Mouse (Mus musculus) brown adipose tissue, adult 24 weeks (tissue): ENCODE measurements around the gene Rab6b. TPM values are rescaled to one million over a fixed set of nuclear protein-coding genes. Genes with fewer than 3 reads are reported as not detected.
A peak's percentile ranks its signal among the peaks of the same experiment; 100 is the strongest.

Source experiments
- H3K27ac ChIP-seq: fragments of 200-500 bp; replicated peaks from 2 replicates; pipeline ENCODE4 v1.5.1; 2012; ENCODE audit warnings: low read depth, mild to moderate bottlenecking, low read length
- H3K4me1 ChIP-seq: fragments of 200-500 bp; 2 replicates; pipeline ENCODE4 v1.6.1; 2012; ENCODE audit warnings: low read length, mixed read lengths; ENCODE audit not compliant: control insufficient read depth, insufficient read depth, insufficient read length
- H3K4me3 ChIP-seq: fragments of 200-500 bp; 2 replicates; pipeline ENCODE4 v1.5.1; 2012; ENCODE audit warnings: low read depth, mild to moderate bottlenecking, low read length, moderate library complexity; ENCODE audit not compliant: insufficient read depth
- polyA plus RNA-seq: library from polyadenylated mRNA; stranded (reverse); fragments of >200 nt; gene quantifications from 2 replicates; pipeline ENCODE4 v1.2.4, GENCODE M21; 2012; ENCODE audit not compliant: missing spikeins, insufficient read depth, insufficient read length

The Rab6b gene
- polyA plus RNA-seq, 1 experiment, result 33.8 TPM

- no peak overlapping the region for H3K27ac ChIP-seq
- H3K4me3 ChIP-seq, result no peak overlapping the region
Measured at GRCm38 (mm10) chr9:103185946-103186345, 74.4 kb downstream of the Rab6b start.

GRCm38 (mm10) chr9:103186747-103187146 lies 75.2 kb downstream of the Rab6b start:
- H3K4me3 ChIP-seq, result no peak overlapping the region
- H3K4me1 ChIP-seq, result peaks cover 2% of the 10 kb centered on the region; the same call in 1 of the 2 replicates
- no peak overlapping the region for H3K27ac ChIP-seq

More at GRCm38 (mm10) chr9:103185946-103186345, 74.4 kb downstream of the Rab6b start:
- H3K4me1 ChIP-seq, result peaks cover 2% of the 10 kb centered on the region; the same call in 1 of the 2 replicates

- no peak overlapping the region for H3K4me3 ChIP-seq
- peaks cover 2% of the 10 kb centered on the region; the same call in 1 of the 2 replicates for H3K4me1 ChIP-seq
- no peak overlapping the region for H3K27ac ChIP-seq
Measured at GRCm38 (mm10) chr9:103188416-103188815, 76.8 kb downstream of the Rab6b start.

GRCm38 (mm10) chr9:103201561-103202260 lies 90.1 kb downstream of the Rab6b start, which contains the start of gene Srprb:
Gene Srprb, minus strand, starts transcription at chr9:103202137.
- peak within 1 kb of the TSS; percentile 85 for H3K4me3 ChIP-seq
- H3K27ac ChIP-seq, result peak within 1 kb of the TSS; percentile 46; the same call in 1 of the 2 replicates
- H3K4me1 ChIP-seq, result no peaks in the 10 kb centered on the region

- H3K4me3 ChIP-seq, result no peak overlapping the region
- H3K27ac ChIP-seq, result no peak overlapping the region
- no peaks in the 10 kb centered on the region for H3K4me1 ChIP-seq
Measured at GRCm38 (mm10) chr9:103205786-103206185, 94.2 kb downstream of the Rab6b start.

GRCm38 (mm10) chr9:103207846-103208245 lies 96.3 kb downstream of the Rab6b start:
- peak overlapping the region; percentile 45 for H3K4me3 ChIP-seq
- H3K4me1 ChIP-seq, result no peaks in the 10 kb centered on the region
- H3K27ac ChIP-seq, result no peak overlapping the region

GRCm38 (mm10) chr9:103208802-103209423 lies 97.3 kb downstream of the Rab6b start:
- H3K27ac ChIP-seq, result no peak overlapping the region
- H3K4me3 ChIP-seq, result no peak overlapping the region
- no peaks in the 10 kb centered on the region for H3K4me1 ChIP-seq

GRCm38 (mm10) chr9:103212654-103213420 lies 101.2 kb downstream of the Rab6b start:
- Histone ChIP-seq H3K27ac (no peak overlapping the region), H3K4me1 (no peaks in the 10 kb centered on the region), H3K4me3 (peak overlapping the region; percentile 26)

GRCm38 (mm10) chr9:103213631-103214030 lies 102.0 kb downstream of the Rab6b start:
- Histone ChIP-seq H3K27ac (no peak overlapping the region), H3K4me1 (no peaks in the 10 kb centered on the region), H3K4me3 (no peak overlapping the region)

GRCm38 (mm10) chr9:103214281-103214680 lies 102.7 kb downstream of the Rab6b start:
- no peak overlapping the region for H3K27ac ChIP-seq
- H3K4me1 ChIP-seq, result no peaks in the 10 kb centered on the region
- no peak overlapping the region for H3K4me3 ChIP-seq

- H3K4me1 ChIP-seq, result no peaks in the 10 kb centered on the region
- H3K4me3 ChIP-seq, result no peak overlapping the region
- H3K27ac ChIP-seq, result no peak overlapping the region
Measured at GRCm38 (mm10) chr9:103224721-103225120, 113.1 kb downstream of the Rab6b start.

GRCm38 (mm10) chr9:103225464-103225863 lies 113.9 kb downstream of the Rab6b start:
- H3K4me3 ChIP-seq, result no peak overlapping the region
- no peak overlapping the region for H3K27ac ChIP-seq
- no peaks in the 10 kb centered on the region for H3K4me1 ChIP-seq

GRCm38 (mm10) chr9:103226806-103227205 lies 115.2 kb downstream of the Rab6b start:
- H3K27ac ChIP-seq, result no peak overlapping the region

GRCm38 (mm10) chr9:103227760-103228159 lies 116.2 kb downstream of the Rab6b start:
- H3K27ac ChIP-seq, result no peak overlapping the region
- no peak overlapping the region for H3K4me3 ChIP-seq
- H3K4me1 ChIP-seq, result no peaks in the 10 kb centered on the region

More at GRCm38 (mm10) chr9:103226806-103227205, 115.2 kb downstream of the Rab6b start:
- Histone ChIP-seq H3K4me3 (no peak overlapping the region), H3K4me1 (no peaks in the 10 kb centered on the region)

- H3K27ac ChIP-seq, result no peak overlapping the region
- H3K4me1 ChIP-seq, result no peaks in the 10 kb centered on the region
- H3K4me3 ChIP-seq, result no peak overlapping the region; the same call in 1 of the 2 replicates
Measured at GRCm38 (mm10) chr9:103228370-103229003, 116.9 kb downstream of the Rab6b start.
